Mouse (Mus musculus): ENCODE results near the gene Smox. TPM values are rescaled to one million over a fixed set of nuclear protein-coding genes. Genes with fewer than 3 reads are reported as not detected.

Gene Smox
- total RNA-seq, 2 experiments from 2014 or later: 68.0 to 74.6 TPM

DNA sequence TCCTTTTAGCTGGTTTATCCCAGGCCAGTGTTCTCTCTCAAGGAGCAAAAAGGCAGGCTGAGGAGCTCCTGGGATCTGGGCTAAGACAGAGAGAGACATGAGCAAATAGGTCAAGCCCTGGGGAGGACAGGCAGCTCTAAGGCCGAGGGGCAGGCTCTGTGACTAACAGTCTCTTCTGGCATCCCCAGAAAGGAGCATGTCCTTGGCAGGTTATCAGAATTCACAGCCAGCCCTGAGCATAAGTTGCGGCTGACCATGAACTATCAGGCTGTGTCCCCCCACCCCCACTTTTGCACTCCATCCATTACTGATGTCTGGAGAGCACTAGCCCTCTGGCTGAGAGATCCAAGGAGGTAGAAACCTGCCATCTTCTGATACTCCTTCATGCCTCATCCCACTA lies 59.6 kb downstream of the Smox start:
- DNase-seq (ENCODE audit: low spot score in 2 of 2): no peak

DNA sequence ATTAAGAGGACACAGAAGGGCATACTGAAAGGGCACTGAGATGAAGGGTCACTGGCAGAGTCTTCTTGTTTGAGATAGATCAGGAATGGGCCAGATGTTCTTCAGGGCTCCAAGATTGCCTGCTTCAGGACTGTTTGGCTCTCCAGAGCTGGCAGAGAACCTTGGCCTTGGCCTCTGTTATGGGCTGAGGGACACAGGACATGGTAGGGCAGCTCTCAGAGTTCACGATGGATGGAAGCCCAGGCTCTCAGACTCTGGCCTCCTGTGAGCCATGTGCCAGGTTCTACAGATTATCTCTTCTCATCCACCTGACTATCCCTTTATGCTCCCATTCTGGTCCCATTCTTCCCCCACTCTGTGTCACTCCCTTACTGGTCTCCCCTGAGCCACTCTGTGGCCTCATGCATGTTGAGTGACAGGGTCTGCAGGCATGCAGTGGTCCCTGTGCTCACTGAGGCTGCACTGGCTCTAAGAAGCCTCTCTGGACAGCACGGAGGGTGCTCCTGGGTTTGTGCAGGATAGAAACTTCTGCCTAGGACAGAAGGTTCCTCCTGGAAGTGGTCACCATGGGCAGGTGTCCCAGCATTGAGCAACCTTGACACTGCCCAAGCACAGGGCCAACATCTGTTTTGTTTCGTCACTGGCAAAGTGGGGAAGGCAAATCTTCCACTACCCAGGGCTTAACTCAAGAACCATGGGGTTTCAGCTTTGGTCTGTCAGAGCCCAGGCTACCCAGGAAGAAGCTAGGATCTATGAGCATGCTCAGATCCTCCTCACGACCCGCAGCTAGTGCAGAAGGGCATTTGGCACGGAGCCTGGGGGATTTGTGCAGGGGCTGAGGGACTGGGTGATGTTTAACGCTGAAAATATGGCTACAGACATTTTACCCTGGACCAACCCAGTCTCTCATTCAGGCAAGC lies 60.7 kb downstream of the Smox start:
- no peak for DNase-seq (ENCODE audit: low spot score in 2 of 2)

DNA sequence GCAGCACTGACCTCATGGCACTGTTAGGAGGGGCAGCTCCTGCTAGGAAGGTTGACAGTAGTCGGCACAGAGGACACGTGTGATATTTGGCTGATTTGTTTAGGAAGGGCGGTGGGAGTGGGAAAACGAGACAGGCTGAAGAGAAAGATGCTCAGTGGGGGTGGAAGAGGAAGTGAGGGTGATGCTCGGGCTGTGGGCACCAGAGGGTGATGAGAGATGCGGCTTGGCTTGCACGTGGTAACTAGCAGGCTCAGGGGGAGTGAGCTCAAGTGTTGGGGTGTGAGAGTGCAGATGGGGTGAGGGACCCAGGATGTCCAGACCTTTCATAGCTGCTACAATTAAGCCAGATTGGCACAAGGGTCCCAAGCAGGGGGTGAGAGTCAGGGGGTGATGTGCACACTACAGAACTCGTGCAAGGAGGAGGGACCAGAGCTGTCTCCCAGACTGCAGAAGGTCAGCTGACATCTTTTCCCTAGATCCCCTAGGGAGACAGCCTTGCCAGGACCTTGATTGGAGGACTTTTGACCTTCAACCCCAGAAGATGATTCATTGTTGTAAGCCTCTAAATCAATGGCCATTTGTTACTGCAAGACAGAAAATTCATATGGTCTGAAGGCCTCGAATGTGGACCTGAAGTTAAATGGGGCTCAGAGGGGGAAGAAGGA lies 61.6 kb downstream of the Smox start:
- DNase-seq (ENCODE audit: low spot score in 2 of 2): no peak

DNA sequence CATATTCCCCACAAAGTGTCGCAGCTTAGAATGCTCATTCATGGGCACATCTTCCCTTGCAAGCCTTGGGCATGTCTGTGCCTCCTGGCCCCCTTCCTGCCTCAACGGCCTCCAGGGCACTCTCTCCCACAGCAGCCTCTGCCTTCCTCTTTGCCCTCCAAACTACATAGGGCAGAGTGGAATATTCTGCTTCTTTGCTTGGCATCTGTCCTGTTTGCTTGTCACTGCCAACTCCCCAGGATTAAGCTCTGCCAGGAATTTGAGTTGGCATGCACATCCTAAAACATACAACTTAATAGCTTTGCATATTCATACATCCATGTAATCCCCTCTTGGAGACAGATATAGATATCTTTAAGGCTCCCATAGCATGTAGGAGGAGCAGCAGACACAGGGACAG lies 66.6 kb downstream of the Smox start:
- DNase-seq (ENCODE audit: low spot score in 2 of 2): no peak

DNA sequence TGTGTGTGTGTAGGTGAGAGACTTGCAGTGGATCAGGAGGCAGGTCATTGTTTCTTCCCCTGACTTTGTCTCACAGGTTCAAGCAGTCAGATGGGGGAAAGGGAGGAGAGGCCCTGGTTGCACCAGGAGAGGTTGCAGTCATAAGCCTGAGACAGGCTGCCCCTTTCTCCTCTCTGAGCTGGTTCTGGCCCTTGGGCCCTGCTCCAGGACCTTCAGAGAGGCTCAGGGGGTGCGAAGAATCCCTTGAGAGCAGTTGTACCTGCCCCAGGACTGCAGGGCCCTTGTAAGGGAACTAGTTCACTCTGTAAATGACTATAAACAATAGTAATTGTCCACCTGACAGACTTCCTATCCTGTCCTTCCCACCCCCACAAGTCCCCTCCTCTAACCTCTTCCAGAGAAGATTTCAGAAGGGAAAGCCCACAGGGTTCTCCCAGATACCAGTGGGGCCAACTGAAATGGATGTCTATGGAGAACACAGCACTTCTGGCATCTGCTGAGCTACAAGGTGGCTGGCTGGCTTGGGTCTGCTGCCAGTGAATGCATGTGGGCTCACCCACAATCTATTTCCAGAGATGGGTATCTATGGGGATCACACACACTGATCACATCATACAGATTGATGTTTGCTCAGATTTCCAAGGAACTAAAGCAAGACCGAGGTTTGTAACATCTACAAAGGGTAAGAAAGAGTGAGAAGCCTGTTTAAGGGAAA lies 69.1 kb downstream of the Smox start:
- DNase-seq (ENCODE audit: low spot score in 2 of 2): no peak

DNA sequence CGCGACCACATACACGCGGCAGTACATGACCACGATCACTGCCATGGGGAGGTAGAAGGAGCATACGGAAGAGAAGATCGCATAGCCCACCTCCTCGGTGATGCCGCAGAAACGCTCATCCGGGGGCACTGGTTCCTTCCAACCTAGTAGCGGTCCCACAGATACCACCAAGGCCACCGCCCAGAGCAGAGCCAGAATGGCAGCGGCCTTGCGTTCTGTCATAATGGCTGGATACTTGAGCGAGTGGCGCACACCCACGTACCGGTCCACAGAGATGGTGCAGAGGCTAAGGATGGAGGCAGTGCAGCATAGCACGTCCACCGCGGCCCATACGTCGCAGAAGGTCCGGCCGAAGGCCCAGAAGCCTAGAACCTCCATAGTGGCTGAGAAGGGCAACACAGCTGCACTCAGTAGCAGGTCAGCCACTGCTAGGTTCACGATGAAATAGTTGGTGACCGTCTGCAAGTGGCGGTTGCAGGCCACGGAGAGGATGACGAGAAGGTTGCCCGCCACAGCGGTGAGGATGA lies 70.1 kb downstream of the Smox start:
- no peak for DNase-seq (ENCODE audit: low spot score in 2 of 2)

DNA sequence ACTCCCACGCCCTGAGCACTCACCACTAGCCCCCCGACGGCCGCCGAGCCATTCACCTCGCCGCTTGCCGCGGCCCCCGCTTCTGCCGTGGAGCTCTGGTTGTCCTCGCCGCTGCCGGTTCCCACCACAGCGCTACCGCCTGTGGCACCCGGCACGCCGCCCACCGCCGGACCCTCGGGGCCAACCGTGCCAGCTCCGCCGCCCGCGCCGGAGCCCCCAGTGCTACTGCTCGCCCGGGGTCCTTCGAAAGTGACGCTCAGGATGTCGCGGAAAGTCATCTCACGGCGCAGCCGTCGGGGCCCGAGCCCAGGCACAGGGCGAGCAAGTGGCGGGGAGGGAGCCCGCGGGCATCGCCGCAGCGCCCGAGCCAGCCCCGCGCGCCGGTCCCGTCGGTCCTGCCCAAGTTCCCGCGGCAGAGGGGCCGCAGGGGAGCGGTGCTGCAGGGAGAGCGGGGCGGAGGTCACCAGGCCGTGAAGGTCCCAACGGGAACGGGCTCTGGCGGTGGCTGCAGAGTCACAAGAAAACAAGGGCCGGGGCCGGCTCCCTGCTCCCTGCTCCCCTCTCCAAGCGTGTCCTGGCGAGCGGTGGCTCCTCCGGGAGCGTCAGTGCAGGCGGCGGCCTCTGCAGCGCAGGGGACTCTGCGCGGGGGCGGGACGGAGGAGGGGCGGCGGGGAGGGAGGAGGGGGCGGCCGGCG lies 70.7 kb downstream of the Smox start, which contains the start of gene Adra1d:
TSS of gene Adra1d (minus strand) at position 393 of the 695 bp plus-strand sequence.
- DNase-seq (ENCODE audit: low spot score in 2 of 2): peak in 1 of 2 experiments; percentile 49

DNA sequence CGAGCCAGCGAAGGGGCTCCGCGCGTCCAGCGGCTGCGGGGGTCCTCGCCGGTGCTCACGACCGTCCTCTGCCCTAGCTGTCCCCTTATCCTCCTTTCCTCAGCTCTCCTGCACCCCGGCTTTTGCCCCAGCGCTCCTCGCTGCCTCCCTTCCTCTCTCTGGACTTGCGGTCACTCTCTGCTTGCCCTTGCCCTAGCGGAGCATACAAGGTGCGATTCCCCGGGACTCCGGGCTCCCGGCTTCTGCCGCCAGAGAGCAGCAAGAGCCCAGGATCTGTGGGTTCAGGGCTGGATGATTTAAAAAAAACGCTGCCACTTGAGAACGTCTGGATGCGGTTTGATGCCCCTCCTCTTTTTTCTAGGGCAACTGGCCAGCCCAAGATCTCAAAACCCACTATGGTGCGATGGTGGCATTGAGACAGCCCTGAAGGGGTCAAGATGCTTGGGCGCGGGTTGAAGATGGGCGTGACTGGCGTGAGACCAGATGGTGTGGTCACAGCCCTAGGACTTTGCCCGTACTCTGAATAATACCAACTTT lies 71.4 kb downstream of the Smox start:
- peak; percentile 73 to 81 for DNase-seq (ENCODE audit: low spot score in 2 of 2)

Other genes with a start within 250 kb of the Smox start
- gene Pank2, start 229.0 kb upstream of the Smox start, total RNA-seq (2021): 10 to 100 TPM; 64.8 to 69.1 TPM
- gene Rnf24, start 138.6 kb upstream of the Smox start, total RNA-seq (2021): 10 to 100 TPM; 29.8 to 30.8 TPM
- gene Adra1d, start 70.8 kb downstream of the Smox start, total RNA-seq (2021): 10 to 100 TPM; 39.6 to 43.2 TPM

Data from layer of hippocampus, postnatal 10 days (tissue).